Mouse (Mus musculus) gastrocnemius, postnatal 10 days (tissue): Measurements from ENCODE around the gene Tmcc2. TPM values are rescaled to one million over a fixed set of nuclear protein-coding genes. Genes with fewer than 3 reads are reported as not detected.

Source experiments
- DNase-seq: peaks from one replicate; pipeline ENCODE4 v3.0.0; 2021; ENCODE audit warnings: mixed read lengths
- total RNA-seq, 2 experiments: library from RNA; stranded (reverse); gene quantifications; 2 replicates each; pipeline ENCODE4 v1.2.3; 2021

Gene Tmcc2
- total RNA-seq, 2 experiments from 2014 or later = 24.8 to 30.7 TPM

- no peak for DNase-seq
Observed at GRCm38 (mm10) chr1:132341731-132342501, 49.2 kb downstream of the Tmcc2 start.

DNA sequence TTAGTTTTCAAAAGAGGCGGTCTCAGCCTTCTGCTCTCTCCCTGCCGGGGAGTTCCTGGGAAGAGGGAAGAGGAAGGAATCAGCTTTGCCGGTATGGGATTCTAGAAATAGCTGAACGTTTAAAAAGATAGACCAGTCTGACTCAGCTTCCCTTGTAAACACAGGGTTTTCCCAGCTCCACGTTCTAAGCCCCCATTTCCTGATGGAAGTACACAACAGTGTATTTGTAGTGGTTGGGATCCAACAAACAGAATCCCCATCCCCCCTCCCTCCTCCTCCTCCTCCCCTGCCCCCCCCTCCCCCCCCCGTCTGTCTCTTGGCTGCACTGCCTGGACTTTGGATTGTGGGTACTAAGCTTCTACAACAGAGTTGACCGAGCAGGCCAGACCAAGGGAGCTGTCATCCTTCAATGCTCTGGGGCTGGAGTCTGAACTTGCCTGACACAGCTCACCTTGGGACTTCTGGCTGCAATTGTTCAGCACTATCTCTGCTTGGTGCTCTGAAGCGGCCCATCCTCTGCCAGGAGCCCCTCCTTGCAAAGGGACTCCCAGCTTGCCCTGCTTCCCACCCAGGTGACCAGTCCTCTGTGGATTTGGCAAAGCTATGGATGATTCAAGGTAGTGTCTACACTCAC lies 52.9 kb downstream of the Tmcc2 start:
- no peak for DNase-seq

- no peak for DNase-seq
Observed at GRCm38 (mm10) chr1:132336921-132337320, 54.2 kb downstream of the Tmcc2 start.

DNA sequence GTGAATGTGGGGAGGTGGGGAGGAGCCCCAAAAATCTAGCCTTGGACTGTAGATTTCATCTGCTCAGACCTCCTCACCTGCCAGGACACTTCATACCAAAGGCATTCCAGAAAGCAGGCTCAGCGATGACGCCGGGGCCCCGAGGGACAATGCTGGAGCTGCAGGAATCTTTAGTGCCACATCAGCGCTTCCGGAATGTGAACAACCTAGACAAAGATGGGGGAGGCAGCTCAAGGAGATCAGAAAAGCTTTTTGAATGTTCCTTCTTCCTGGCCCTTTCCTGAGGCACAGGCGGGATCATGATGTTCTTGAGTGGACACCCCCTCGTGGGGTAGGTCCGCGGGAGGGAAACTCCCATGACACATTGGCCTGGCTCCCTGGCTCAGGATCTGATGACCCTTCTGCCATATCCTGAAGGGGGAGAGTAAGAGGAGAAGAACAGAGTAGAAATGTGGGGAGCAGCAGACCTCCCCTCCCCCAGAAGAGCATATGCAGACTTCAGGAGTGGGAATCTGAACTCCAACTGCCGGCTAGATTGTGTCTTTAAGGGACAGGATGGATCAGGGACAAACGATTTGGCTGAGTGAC lies 55.6 kb downstream of the Tmcc2 start:
- DNase-seq = no peak

DNA sequence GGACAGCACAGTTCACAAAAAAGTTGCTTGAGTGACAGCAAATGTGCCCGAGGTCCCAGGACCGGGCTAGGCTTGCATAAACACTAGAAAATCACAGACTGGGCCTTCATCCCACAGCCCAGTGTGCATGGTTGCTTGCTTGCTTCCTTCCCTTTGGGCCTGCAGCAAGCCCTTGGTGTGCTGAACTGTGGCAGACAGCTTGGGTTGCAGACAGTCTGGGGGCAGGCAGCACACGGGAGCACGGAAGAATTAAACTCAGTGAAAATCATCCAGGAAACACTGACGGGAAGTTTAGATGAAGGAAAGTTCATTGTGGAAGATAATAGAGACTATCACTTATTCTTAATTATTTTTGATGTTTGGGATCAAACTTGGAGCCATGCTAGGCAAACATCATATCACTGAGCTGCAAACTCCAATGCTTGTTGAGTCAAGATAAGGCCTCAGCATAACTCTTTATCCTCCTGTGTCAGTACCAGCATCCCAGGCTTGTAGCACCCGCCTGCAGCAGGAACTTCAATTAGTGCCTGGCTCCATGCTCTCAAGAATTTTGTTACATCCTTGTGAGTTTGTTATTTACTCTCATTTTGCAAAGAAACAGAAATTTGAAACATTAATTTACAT lies 56.8 kb downstream of the Tmcc2 start:
- no peak for DNase-seq

GRCm38 (mm10) chr1:132333675-132334141 lies 57.4 kb downstream of the Tmcc2 start:
- peak; percentile 52 for DNase-seq

DNA sequence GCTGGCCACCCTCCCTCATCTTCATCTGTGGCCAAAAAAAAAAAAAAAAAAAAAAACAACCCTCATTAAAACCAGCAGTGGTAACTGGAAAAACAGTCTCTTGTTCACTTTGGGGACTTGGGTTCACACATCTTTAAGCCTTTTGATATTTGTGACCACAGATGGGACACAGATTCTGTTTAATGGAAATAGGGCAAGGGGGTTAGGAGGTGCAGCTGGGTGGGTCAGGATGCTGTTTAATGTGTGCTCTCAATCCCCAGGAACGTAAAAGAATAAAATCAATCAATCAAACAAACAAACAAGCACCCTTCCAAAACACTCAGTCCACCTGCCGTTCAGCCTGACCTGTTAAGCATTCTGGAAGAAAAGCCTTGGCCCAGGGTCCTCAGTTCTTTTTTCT lies 57.9 kb downstream of the Tmcc2 start:
- no peak for DNase-seq

- no peak for DNase-seq
Observed at GRCm38 (mm10) chr1:132331283-132331682, 59.8 kb downstream of the Tmcc2 start.

DNA sequence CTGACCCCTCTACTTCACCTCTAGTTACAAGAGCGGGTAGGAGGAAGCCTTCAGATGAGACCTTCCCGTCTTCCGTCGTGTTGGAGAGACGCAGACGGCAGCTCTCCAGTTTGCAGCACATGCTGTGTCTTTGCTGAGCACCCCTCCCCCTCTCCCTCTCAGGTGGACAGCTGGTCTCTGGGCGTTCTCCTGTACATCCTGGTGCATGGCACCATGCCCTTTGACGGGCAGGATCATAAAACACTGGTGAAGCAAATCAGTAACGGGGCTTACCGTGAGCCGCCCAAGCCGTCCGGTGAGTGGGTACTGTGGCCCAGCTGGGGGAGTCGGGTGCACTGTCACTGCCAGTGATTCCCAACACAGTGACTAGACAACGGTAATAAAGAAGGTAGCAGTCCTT lies 60.7 kb downstream of the Tmcc2 start:
- DNase-seq = no peak

DNA sequence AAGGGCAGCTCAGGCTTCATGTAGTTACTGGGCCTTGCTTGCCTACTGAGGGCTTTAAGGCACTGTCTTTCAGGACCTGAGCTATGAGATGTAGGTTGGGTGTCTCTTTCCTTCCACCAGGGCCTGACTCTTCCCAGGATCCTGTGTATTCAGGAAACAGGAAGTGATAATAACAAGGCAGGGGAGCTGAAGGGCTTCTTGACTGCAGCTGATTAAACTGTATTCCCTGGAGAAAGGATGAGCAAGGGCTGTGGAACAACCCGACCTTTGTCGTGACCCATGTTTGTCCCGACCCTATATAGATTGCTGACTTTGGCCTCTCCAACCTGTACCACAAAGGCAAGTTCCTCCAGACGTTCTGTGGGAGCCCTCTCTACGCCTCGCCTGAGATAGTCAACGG lies 61.4 kb downstream of the Tmcc2 start:
- no peak for DNase-seq

DNA sequence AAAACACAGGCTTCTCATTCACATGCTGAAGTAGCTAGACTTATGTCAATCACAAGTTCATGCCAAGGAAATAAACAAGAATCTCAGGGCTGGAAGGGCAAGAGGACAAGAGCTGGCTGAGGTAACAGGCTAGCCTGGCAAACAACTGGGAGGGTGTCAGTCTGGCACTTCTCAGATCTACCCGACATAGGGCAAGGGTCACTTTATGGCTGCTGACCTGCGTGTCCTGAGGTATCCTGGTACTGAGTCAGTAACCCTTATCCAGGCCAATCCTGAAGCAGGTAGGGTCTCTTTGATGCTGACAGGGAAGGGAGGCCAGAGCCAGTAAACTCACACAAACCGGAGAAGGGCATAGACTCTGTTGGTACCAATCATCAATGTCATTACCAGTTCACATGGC lies 62.5 kb downstream of the Tmcc2 start:
- DNase-seq = no peak

GRCm38 (mm10) chr1:132327477-132327876 lies 63.6 kb downstream of the Tmcc2 start:
- no peak for DNase-seq

DNA sequence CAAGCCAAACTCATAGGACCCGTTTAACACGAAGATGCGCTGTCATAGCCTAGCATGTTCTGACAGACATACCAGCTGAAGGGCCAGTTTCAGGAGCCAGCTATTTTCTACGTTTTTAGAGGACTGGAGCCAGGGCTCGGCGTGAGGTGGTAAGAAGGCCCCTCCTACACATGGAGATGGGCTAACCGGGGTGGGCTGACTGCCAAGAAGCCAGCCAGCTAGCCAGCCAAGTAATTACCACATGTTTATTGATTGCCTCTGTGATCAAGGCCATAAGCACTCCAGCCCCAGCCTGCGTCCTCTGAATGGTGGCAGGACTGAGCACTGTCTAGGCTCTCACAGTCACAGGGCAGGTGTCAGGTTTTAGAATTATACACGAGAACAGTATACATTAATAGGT lies 64.3 kb downstream of the Tmcc2 start:
- DNase-seq = no peak

DNA sequence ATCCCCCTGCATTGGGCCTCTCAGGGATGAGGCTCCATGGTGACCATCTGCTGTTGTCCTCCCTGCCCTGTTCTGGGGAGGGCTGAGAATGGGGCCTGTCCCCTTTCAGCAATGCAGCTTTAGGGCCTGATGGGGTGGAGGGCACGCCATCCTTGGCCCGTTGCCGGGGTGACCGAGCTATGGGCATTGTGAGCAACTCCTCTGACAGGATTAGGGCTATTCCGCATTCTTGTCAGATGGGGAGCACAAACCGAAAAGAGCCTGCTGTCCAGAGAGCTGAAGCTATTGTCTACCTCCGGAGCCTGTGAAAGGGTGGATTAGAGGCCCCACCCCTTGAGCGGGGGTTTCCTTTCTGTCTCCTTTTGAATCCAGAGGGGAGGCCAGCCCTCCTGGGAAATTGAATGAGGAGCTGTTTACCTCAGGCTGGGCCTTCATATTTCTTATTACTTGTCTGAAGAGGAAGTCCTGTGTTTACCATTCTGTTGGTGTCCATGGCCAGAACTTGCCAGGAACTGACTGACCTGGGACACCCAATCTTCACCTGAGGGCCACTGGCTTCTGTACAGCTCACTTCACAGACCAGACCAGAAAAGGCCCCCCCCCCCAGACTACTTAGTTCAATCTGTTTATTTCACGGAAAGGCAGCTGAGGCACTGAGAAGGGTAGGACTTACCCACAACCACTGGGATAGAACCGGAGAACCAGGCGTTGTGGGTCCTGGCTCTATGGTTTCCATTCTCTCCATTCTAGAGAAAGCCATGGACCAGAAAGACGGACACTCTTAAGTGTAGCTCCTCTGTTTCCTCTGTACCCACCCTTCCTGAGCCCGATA lies 68.2 kb downstream of the Tmcc2 start:
- no peak for DNase-seq

- no peak for DNase-seq
Observed at GRCm38 (mm10) chr1:132321821-132322580, 69.1 kb downstream of the Tmcc2 start.

DNA sequence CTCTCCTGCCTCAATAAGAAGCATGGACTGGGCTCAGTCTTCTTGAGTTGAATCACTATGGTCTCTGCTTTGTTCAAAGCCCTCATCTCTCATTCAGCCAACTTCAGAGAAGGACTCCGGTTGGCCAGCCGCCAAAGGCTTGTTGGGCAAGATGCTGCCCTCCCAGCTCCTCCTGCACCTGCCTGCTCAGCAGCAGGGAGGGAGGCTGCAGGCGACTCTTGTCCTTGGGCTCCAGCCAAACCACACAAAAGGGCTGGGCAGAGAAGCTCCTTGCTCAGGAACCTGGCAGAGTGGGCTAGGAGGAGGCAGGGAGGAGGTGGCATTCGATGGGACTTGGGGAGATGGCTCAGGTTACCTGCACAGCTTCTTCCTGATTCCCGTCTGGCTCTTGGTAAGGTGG lies 71.8 kb downstream of the Tmcc2 start:
- DNase-seq = peak; percentile 51

DNA sequence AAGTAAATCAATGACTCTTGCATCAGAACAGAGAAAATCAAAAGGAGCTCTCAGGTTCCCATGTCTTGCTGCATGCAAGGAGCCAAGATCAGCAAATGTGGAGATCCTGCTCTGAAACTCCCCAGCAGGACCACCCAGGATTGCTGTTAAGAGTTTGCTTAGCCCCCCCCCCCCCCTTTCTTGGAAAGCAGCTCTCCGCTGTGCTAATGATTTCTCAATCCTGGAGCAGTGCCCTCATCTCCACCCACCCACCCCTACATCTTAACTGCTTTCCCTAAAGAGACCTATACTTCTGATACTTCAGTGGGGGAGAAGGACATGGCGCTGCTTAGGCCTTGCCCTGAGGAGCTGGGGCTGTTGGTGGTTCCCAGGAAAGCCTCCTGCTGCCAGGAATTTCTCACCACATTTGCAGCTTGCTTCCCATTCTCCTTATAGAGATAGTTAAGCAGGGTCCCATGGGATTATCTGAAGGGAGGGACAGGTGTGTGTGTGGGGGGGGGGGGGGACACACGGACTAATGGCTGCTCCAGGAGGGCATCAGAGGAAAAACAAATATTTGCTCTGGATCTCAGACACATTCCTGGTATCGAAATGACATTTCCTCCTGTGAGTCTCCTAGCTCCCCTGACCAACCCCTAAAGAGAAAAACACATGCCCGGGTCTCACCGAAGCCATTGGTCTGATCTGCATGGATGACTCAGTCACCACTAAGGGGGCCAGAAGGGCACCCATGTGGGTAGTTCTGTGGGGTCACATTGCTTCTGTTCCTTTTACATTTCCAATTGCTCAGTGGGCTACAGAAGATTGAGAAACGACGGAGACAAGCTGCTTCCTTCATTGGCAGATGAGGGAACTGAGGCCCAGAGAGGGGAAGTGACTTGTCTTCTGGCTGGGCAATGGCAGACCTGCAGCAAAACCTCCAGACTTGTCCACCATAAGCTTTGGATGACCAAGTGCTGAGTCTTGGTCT lies 72.9 kb downstream of the Tmcc2 start:
- no peak for DNase-seq

DNA sequence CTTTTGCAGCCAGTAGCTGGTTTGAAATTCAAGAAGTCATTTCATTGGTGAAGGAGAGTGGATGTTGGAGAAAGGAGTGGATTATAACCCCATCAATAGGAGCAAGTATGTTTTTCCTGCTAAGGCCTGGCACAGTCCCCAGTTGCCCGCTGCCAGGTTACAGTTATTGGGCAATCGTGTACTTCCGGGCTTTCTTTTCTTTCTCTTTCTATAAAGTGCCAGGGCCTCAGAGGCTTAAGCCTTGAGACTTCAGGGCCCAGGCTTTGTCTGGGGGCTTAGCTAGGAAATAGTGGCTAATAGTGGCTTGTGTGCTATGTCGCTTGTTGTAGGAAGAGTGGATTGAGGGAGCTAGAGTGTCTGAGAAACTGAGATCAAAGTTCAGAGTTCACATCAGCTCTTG lies 73.7 kb downstream of the Tmcc2 start:
- no peak for DNase-seq

- no peak for DNase-seq
Observed at GRCm38 (mm10) chr1:132316625-132316994, 74.5 kb downstream of the Tmcc2 start.
